Mouse (Mus musculus): ENCODE results near the gene Cxcr5. TPM values are rescaled to one million over a fixed set of nuclear protein-coding genes. Genes with fewer than 3 reads are reported as not detected.

The Cxcr5 gene
- total RNA-seq (2021) = not detected
- long read RNA-seq, experiment 1, partial matches to known transcripts = 0 of 1 reads
- long read RNA-seq, experiment 1, other reads (novel, unspliced or antisense) = 1 of 1 reads
- long read RNA-seq, experiment 2 = 0 reads

GRCm38 (mm10) chr9:44561597-44561996 lies at the start of gene Cxcr5:
Gene Cxcr5, minus strand, starts transcription at chr9:44561877.
- no peak for DNase-seq

DNA sequence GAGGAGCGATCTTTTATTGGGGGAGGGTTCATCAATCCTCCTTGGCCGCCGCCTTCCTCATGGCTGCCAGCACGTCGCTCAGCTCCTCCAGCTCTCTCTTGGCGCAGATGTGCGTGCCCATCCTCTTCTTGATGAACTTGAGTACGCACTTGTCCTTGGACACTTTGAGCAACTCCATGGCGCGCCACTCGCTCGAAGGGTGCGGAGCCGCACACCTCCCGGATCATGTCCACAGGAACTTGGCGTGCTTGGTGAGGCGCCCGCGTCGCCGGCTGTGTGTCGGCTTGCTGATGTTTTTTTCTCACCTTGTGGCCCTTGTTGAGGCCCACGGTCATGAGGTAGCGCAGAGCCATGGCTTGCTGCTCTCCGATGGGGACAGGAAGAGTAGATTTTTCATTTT lies 48.7 kb upstream of the Cxcr5 start:
- DNase-seq = no peak

DNA sequence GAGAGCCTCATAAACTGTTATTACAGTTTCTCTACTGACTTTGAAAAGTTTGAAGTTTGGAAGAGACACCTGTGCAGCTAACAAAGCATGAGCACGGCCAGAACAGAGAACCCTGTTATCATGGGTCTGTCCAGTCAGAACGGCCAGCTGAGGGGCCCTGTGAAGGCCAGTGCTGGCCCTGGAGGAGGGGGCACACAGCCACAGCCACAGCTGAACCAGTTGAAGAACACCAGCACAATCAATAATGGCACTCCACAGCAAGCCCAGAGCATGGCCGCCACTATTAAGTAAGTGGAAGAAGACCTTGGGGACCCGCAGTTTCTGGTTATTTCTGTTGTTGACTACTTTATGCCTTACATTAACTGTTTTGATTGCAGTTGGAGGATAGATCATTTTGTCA lies 45.6 kb upstream of the Cxcr5 start:
- DNase-seq = no peak

- no peak for DNase-seq
These were observed 45.0 kb upstream of the Cxcr5 start for GRCm38 (mm10) chr9:44606646-44607045.

- no peak for DNase-seq
These were observed 44.0 kb upstream of the Cxcr5 start for GRCm38 (mm10) chr9:44605616-44606165.

GRCm38 (mm10) chr9:44604779-44605615 lies 43.3 kb upstream of the Cxcr5 start, which contains the start of gene Ddx6:
Gene Ddx6, plus strand, starts transcription at chr9:44604892.
- DNase-seq = peak; percentile 73

DNA sequence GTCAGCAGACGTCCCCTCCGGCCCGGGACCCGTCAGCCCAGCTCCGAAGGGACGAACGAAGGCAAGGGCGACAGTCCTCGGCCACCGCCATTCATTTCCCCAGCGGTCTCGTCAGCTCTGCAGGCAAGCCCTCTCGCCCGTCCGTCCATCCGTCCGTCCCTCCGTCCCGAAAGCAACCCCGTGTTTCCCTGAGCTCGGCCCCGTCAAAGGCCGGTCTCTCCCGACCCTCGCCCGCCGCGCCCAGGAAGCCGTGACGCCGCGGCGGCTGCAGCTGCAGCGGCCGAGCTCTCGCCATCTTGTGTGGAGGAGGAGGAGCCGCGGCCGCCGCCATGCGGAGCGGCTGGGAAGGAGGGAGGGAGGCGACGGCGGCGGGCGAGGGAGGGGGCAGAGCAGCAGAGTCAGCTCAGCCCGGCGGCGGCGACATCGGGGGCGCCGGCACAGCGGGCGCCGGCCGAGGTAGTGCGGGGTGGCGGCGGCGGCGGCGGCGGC lies 42.7 kb upstream of the Cxcr5 start:
- DNase-seq = peak; percentile 81

GRCm38 (mm10) chr9:44603454-44604289 lies 42.0 kb upstream of the Cxcr5 start:
- DNase-seq = peak; percentile 26

DNA sequence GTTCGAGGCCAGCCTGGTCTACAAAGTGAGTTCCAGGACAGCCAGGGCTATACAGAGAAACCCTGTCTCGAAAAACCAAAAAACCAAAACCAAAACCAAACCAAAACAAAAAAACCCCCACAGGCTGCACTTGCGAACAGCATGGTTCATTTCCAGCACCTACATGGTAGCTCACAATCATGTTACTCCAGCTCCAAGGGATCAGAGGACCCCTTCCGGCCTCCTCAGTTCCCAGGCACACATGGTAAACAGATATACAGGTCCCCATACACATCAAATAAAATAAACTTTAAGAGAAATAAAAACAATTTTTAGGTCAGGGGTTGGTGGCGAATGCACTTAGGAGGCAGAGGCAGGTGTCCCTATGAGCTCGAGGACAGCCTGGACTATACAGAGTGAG lies 41.1 kb upstream of the Cxcr5 start:
- no peak for DNase-seq

GRCm38 (mm10) chr9:44600801-44601200 lies 39.1 kb upstream of the Cxcr5 start:
- no peak for DNase-seq

GRCm38 (mm10) chr9:44599616-44600015 lies 37.9 kb upstream of the Cxcr5 start:
- DNase-seq = no peak

GRCm38 (mm10) chr9:44598899-44599495 lies 37.3 kb upstream of the Cxcr5 start:
- DNase-seq = no peak

DNA sequence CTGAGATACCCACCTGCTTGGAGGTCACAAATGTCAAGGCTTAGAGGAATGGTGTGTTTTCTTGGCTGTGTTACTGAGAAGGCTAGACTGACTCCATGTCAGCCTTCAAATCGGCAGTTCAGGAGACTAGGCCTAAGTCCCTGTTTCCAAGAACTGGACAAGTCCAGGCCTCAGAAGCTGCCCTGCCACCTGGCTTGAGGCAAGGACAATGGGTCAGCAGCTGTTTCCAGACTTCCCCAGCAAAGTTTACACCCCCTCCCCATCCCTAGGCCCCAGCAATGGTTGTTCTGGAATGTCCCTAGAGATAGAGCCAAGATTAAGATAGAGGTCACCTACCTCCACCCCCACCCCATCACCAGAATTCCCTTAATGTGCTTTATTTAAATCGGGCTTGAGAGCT lies 36.1 kb upstream of the Cxcr5 start:
- DNase-seq = no peak

DNA sequence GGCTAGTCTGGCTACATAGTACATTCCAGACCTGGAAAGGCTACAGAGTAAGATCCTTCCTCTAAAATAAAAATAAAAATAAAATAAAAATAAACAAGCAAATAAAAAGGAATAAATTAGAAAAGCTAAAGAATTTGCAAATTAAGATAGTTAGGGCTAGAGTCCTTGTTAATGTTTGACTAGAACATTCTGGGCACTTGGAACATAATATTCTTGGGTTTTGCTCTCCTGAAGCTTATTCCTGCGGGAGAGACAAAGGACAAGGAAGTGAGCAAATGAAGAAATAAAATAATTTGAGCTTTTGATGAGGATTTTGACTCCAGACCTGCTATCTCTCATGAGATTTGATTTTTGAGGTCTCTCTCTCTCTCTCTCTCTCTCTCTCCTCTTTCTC lies 33.9 kb upstream of the Cxcr5 start:
- DNase-seq = no peak

- DNase-seq = no peak
These were observed 33.3 kb upstream of the Cxcr5 start for GRCm38 (mm10) chr9:44594901-44595536.

DNA sequence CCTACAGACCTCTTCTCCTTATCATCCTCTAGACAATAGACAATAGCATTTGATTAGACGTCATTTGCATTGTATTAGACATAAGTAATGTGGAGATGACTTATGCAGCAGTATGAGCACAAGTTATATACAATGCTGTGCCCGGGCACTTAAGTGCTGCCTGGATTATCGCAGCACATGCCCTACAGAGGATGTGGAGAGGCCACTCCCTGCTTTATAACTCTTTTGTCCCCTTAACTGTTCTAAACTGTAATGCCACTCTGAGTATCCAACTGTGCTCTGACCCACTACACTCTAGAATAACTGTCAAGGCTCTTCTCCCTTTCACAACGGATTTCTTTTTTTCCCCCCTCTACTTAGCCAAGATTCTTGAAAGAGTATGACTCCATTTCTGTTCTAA lies 32.2 kb upstream of the Cxcr5 start:
- no peak for DNase-seq

- no peak for DNase-seq
These were observed 31.5 kb upstream of the Cxcr5 start for GRCm38 (mm10) chr9:44593221-44593620.

- DNase-seq = no peak
These were observed 30.0 kb upstream of the Cxcr5 start for GRCm38 (mm10) chr9:44591595-44592188.

GRCm38 (mm10) chr9:44590969-44591368 lies 29.3 kb upstream of the Cxcr5 start:
- no peak for DNase-seq

DNA sequence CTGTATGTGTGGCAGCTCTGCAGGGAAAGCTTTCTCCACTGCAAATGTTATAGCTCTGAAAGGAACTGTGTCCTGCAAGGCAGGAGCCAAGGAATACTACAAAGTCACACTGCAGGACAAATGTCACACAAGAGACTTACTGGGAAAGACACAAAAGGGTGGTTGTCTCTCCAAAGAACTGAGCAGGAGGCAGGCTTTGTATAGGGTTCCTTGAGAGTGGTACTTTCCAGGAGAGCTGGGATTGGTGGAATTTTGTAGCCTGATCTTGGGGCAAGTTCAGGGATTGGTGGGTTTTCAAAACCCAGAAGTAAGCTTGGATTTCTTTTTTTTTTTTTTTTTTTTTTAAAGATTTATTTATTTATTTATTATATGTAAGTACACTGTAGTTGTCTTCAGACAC lies 27.4 kb upstream of the Cxcr5 start:
- DNase-seq = no peak

DNA sequence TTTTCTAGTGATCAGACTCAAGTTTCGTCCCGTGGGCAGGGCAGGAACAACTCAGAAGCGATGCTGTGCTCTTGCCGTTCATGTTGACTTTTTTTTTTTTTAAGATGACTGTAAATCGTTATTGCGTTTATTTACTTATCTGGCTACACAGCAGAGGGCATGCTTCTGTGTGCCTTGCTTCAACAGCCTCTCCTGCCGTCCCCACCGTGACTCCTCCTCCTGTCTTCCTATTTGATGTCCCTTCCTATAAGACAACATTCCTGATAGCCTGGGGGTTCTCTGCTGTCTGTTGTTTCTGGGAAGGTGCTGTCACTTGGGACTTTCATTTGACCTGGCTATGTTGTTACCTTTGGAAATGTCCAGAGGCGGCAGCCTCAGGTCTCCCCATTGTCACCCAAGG lies 26.9 kb upstream of the Cxcr5 start:
- DNase-seq = no peak
